Mouse (Mus musculus): ENCODE measurements around the gene Olfr1089. TPM values are rescaled to one million over a fixed set of nuclear protein-coding genes. Genes with fewer than 3 reads are reported as not detected.

Olfr1089 gene
- polyA plus RNA-seq (2017; shearing (Covaris generic)) = not detected

GRCm38 (mm10) chr2:86733601-86734000 is at the start of gene Olfr1089:
Gene Olfr1089, minus strand, starts transcription at chr2:86733701.

GRCm38 (mm10) chr2:86782179-86782578 is 48.7 kb upstream of the Olfr1089 start, which contains the start of gene Olfr1093:
Gene Olfr1093, plus strand, starts transcription at chr2:86782479.

DNA sequence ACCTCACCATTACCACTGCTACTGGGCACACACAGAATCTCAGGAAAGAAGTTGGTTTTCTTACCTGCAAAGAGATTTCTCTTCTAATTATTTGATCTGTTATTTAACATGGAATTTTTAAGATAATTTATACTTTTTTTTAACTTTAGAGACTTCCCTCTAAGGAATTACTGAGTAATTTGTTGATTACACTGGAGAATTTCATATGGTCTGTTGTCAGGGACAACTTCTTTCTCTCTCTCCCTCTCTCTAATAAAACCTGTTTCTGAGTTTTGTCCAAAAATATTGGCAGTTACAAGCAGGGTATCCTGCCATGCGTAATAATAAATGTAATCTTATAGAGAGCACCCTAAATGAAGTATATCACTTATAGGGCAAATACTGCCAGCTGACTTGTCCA is 25.4 kb upstream of the Olfr1089 start, which contains the start of gene Olfr1090:
Olfr1090 (minus strand) TSS at position 101 of the 400 bp plus-strand sequence.

DNA sequence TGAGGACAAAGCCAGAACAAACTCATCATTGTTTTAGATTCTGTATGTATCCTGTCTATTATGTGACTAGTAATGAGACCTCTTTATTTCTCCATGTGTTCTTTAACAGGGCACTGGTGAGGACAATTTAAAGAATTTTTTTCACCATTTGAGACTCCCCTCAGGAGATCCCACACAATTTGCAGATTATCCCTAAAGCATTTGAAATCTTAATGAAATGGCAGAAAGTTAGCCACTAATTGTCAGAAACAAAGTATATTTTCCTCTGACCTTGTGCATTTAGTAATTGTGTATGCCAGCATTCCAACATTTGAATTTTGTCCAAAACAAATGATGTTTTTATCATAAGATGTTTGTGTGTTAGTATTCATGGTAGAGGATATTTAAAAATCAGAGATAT is 35.2 kb downstream of the Olfr1089 start, which contains the start of gene Olfr1087:
Olfr1087 (minus strand) TSS at position 101 of the 400 bp plus-strand sequence.

Other genes starting within 250 kb of the Olfr1089 start
- not detected for gene Olfr228, start 246.3 kb downstream of the Olfr1089 start, polyA plus RNA-seq (2017; shearing (Covaris generic))
- gene Olfr1076, start 225.2 kb downstream of the Olfr1089 start, polyA plus RNA-seq (2017; shearing (Covaris generic)) = not detected
- gene Olfr1079, start 191.2 kb downstream of the Olfr1089 start, polyA plus RNA-seq (2017; shearing (Covaris generic)) = not detected
- not detected for gene Olfr1080, start 175.5 kb downstream of the Olfr1089 start, polyA plus RNA-seq (2017; shearing (Covaris generic))
- not detected for gene Olfr1082, start 134.7 kb downstream of the Olfr1089 start, polyA plus RNA-seq (2017; shearing (Covaris generic))
- not detected for gene Olfr1084, start 94.0 kb downstream of the Olfr1089 start, polyA plus RNA-seq (2017; shearing (Covaris generic))
- gene Olfr1085, start 71.7 kb downstream of the Olfr1089 start, polyA plus RNA-seq (2017; shearing (Covaris generic)) = not detected
- not detected for gene Olfr1086, start 53.6 kb downstream of the Olfr1089 start, polyA plus RNA-seq (2017; shearing (Covaris generic))
- not detected for gene Olfr1087, start 35.3 kb downstream of the Olfr1089 start, polyA plus RNA-seq (2017; shearing (Covaris generic))
- gene Olfr1090, start 25.3 kb upstream of the Olfr1089 start, polyA plus RNA-seq (2017; shearing (Covaris generic)) = not detected
- not detected for gene Olfr1093, start 48.8 kb upstream of the Olfr1089 start, polyA plus RNA-seq (2017; shearing (Covaris generic))
- not detected for gene Olfr141, start 76.3 kb upstream of the Olfr1089 start, polyA plus RNA-seq (2017; shearing (Covaris generic))
- not detected for gene Olfr1094, start 91.0 kb upstream of the Olfr1089 start, polyA plus RNA-seq (2017; shearing (Covaris generic))
- gene Olfr1095, start 118.0 kb upstream of the Olfr1089 start, polyA plus RNA-seq (2017; shearing (Covaris generic)) = not detected
- not detected for gene Gm13723, start 141.1 kb upstream of the Olfr1089 start, polyA plus RNA-seq (2017; shearing (Covaris generic))
- gene Olfr1097, start 158.5 kb upstream of the Olfr1089 start, polyA plus RNA-seq (2017; shearing (Covaris generic)) = not detected
- gene Olfr1098, start 190.8 kb upstream of the Olfr1089 start, polyA plus RNA-seq (2017; shearing (Covaris generic)) = not detected
- not detected for gene Olfr1099, start 227.0 kb upstream of the Olfr1089 start, polyA plus RNA-seq (2017; shearing (Covaris generic))
- gene Olfr1100, start 246.3 kb upstream of the Olfr1089 start, polyA plus RNA-seq (2017; shearing (Covaris generic)) = not detected